In genomic region chr17:34188010-34188409, GRCm38 (mm10) we compare ENCODE assay signal across 7 mouse cellular contexts. TPM values are rescaled to one million over a fixed set of nuclear protein-coding genes. Genes with fewer than 3 reads are reported as not detected.
A peak's percentile ranks its signal among the peaks of the same experiment; 100 is the strongest.
DNase-seq lines count a peak whose midpoint lies in the region; ATAC-seq and TF ChIP-seq lines count a peak whose summit lies in the region.

No protein-coding gene starts in this region.

- H3K36me3 ChIP-seq in testis, adult 2 months (ENCODE audit: control insufficient read depth, insufficient read depth, low read length), result no peaks in the 10 kb centered on the region
- no peaks in the 10 kb centered on the region for H3K36me3 ChIP-seq in embryonic facial prominence, embryonic 12.5 days
- no peaks in the 10 kb centered on the region for H3K36me3 ChIP-seq in hindbrain, embryonic 11.5 days (ENCODE audit: control insufficient read depth, insufficient read depth, low read length)
- H3K36me3 ChIP-seq in megakaryocyte, embryonic 14.5 days (replicated peaks; ENCODE audit: low read length), result peaks cover 61% of the 10 kb centered on the region

- H3K9me3 ChIP-seq in embryonic facial prominence, embryonic 12.5 days, result no peaks in the 10 kb centered on the region
- no peaks in the 10 kb centered on the region for H3K9me3 ChIP-seq in hindbrain, embryonic 11.5 days (ENCODE audit: control insufficient read depth, low read length)
- H3K9me3 ChIP-seq in megakaryocyte, embryonic 14.5 days, result no peaks in the 10 kb centered on the region

- peaks cover 11% of the 10 kb centered on the region for H3K4me1 ChIP-seq in testis, adult 2 months (ENCODE audit: control insufficient read depth, insufficient read depth, low read length)
- peaks cover 14% of the 10 kb centered on the region; the same call in 1 of the 2 replicates for H3K4me1 ChIP-seq in embryonic facial prominence, embryonic 12.5 days
- H3K4me1 ChIP-seq in hindbrain, embryonic 11.5 days (replicated peaks; ENCODE audit: control insufficient read depth, insufficient read depth, low read length), result peaks cover 7% of the 10 kb centered on the region
- peaks cover 68% of the 10 kb centered on the region for H3K4me1 ChIP-seq in megakaryocyte, embryonic 14.5 days

- DNase-seq in testis, postnatal 10 days (ENCODE audit: low spot score), result no peak
- DNase-seq in hindbrain, embryonic 11.5 days (ENCODE audit: low spot score), result no peak
- peak; percentile 55 for DNase-seq in thymus, postnatal 25 days
- no peak for DNase-seq in ovary, postnatal 14 days (ENCODE audit: low spot score)

- TF ChIP-seq POLR2A in testis, adult 2 months (IDR thresholded peaks at IDR 0.05; ENCODE audit: control insufficient read depth, low read depth, low read length), result no peak

- 3% methylated on average over 20 of the region's 20 CpGs for WGBS in embryonic facial prominence, embryonic 12.5 days
- WGBS in hindbrain, embryonic 11.5 days, result 5% methylated on average over 20 of the region's 20 CpGs

- no peaks in the 10 kb centered on the region for H3K27me3 ChIP-seq in testis, adult 2 months (ENCODE audit: control insufficient read depth, insufficient read depth, low read length)
- peaks cover 78% of the 10 kb centered on the region for H3K27me3 ChIP-seq in embryonic facial prominence, embryonic 12.5 days
- peaks cover 55% of the 10 kb centered on the region for H3K27me3 ChIP-seq in hindbrain, embryonic 11.5 days (ENCODE audit: control insufficient read depth, insufficient read depth, low read length)
- H3K27me3 ChIP-seq in megakaryocyte, embryonic 14.5 days (replicated peaks), result no peaks in the 10 kb centered on the region

- peak overlapping the region; percentile 77 for H3K4me3 ChIP-seq in testis, adult 2 months (ENCODE audit: control insufficient read depth, low read depth, low read length)
- peak overlapping the region; percentile 47 for H3K4me3 ChIP-seq in embryonic facial prominence, embryonic 12.5 days
- H3K4me3 ChIP-seq in hindbrain, embryonic 11.5 days (ENCODE audit: low read depth, low read length), result peak overlapping the region; percentile 36
- peak overlapping the region; percentile 99 for H3K4me3 ChIP-seq in megakaryocyte, embryonic 14.5 days (replicated peaks)

- peak overlapping the region; percentile 63 for H3K9ac ChIP-seq in embryonic facial prominence, embryonic 12.5 days
- peak overlapping the region; percentile 23; the same call in 1 of the 2 replicates for H3K9ac ChIP-seq in hindbrain, embryonic 11.5 days (ENCODE audit: low read depth, low read length)

- ATAC-seq in embryonic facial prominence, embryonic 12.5 days (ENCODE audit: insufficient number of reproducible peaks, insufficient read depth, low FRiP score, low TSS enrichment), result peak; percentile 17; the same call in 1 of the 2 replicates
- peak; percentile 38 for ATAC-seq in hindbrain, embryonic 11.5 days (ENCODE audit: low FRiP score)

- no peak for TF ChIP-seq CTCF in testis, adult 2 months (IDR thresholded peaks at IDR 0.05; ENCODE audit: control insufficient read depth, insufficient read depth, insufficient replicate concordance, low read depth, low read length)

- peak overlapping the region; percentile 86 for H3K4me2 ChIP-seq in embryonic facial prominence, embryonic 12.5 days (replicated peaks)
- H3K4me2 ChIP-seq in hindbrain, embryonic 11.5 days (replicated peaks; ENCODE audit: low read depth, low read length), result peak overlapping the region; percentile 78

- H3K27ac ChIP-seq in testis, adult 2 months (ENCODE audit: control insufficient read depth, insufficient read depth, low read depth, low read length), result no peak overlapping the region
- H3K27ac ChIP-seq in embryonic facial prominence, embryonic 12.5 days, result no peak overlapping the region
- no peak overlapping the region for H3K27ac ChIP-seq in hindbrain, embryonic 11.5 days (ENCODE audit: low read depth, low read length)

RNA-seq across cellular contexts. Expression of gene Psmb9, which starts 0.4 kb away (rescaled TPM):
- 1.7 TPM in 2 replicates for polyA plus RNA-seq in testis, adult 2 months (2012; rRNA removed)
- 1.8 and 2.0 TPM in 2 replicates for polyA plus RNA-seq in embryonic facial prominence, embryonic 12.5 days (2016; fragmentation: Nextera tagmentation; extraction: Ambion mirVana)
- polyA plus RNA-seq in hindbrain, embryonic 11.5 days (2014; fragmentation: Nextera tagmentation; extraction: Ambion mirVana), result 0.42 and 1.1 TPM in 2 replicates
- 15.3 and 32.2 TPM in 2 replicates for polyA plus RNA-seq in megakaryocyte, embryonic 14.5 days (2012; ENCODE audit: insufficient read depth, low replicate concordance)

RNA-seq across cellular contexts. Expression of gene Tap1, which starts 0.7 kb away (rescaled TPM):
- 1.5 TPM in 2 replicates for polyA plus RNA-seq in testis, adult 2 months (2012; rRNA removed)
- 4.7 TPM in 2 replicates for polyA plus RNA-seq in embryonic facial prominence, embryonic 12.5 days (2016; fragmentation: Nextera tagmentation; extraction: Ambion mirVana)
- 1.0 and 1.1 TPM in 2 replicates for polyA plus RNA-seq in hindbrain, embryonic 11.5 days (2014; fragmentation: Nextera tagmentation; extraction: Ambion mirVana)
- polyA plus RNA-seq in megakaryocyte, embryonic 14.5 days (2012; ENCODE audit: insufficient read depth, low replicate concordance), result 27.1 and 27.9 TPM in 2 replicates

RNA-seq across cellular contexts. Expression of gene Psmb8, which starts 9.5 kb away (rescaled TPM):
- 2.0 and 2.3 TPM in 2 replicates for polyA plus RNA-seq in testis, adult 2 months (2012; rRNA removed)
- 2.1 and 3.5 TPM in 2 replicates for polyA plus RNA-seq in embryonic facial prominence, embryonic 12.5 days (2016; fragmentation: Nextera tagmentation; extraction: Ambion mirVana)
- polyA plus RNA-seq in hindbrain, embryonic 11.5 days (2014; fragmentation: Nextera tagmentation; extraction: Ambion mirVana), result 1.3 and 1.9 TPM in 2 replicates
- polyA plus RNA-seq in megakaryocyte, embryonic 14.5 days (2012; ENCODE audit: insufficient read depth, low replicate concordance), result 16.6 and 74.9 TPM in 2 replicates

RNA-seq across cellular contexts. Expression of gene Tap2, which starts 15.3 kb away (rescaled TPM):
- polyA plus RNA-seq in testis, adult 2 months (2012; rRNA removed), result 1.3 and 2.0 TPM in 2 replicates
- 1.3 and 2.3 TPM in 2 replicates for polyA plus RNA-seq in embryonic facial prominence, embryonic 12.5 days (2016; fragmentation: Nextera tagmentation; extraction: Ambion mirVana)
- 0.19 and 0.50 TPM in 2 replicates for polyA plus RNA-seq in hindbrain, embryonic 11.5 days (2014; fragmentation: Nextera tagmentation; extraction: Ambion mirVana)
- polyA plus RNA-seq in megakaryocyte, embryonic 14.5 days (2012; ENCODE audit: insufficient read depth, low replicate concordance), result 87.3 and 103 TPM in 2 replicates

RNA-seq across cellular contexts. Expression of gene H2-DMb1, which starts 35.1 kb away (rescaled TPM):
- 8.0 and 9.5 TPM in 2 replicates for polyA plus RNA-seq in testis, adult 2 months (2012; rRNA removed)
- 2.0 and 2.4 TPM in 2 replicates for polyA plus RNA-seq in embryonic facial prominence, embryonic 12.5 days (2016; fragmentation: Nextera tagmentation; extraction: Ambion mirVana)
- polyA plus RNA-seq in hindbrain, embryonic 11.5 days (2014; fragmentation: Nextera tagmentation; extraction: Ambion mirVana), result 0.29 and 0.94 TPM in 2 replicates
- 1.1 TPM in 1 of 2 replicates, not detected in the other for polyA plus RNA-seq in megakaryocyte, embryonic 14.5 days (2012; ENCODE audit: insufficient read depth, low replicate concordance)

Comparison
In these comparisons a context has a peak if more than half of its experiments do, and no peak if none do; other contexts are left out.
1. H3K4me3 ChIP-seq: peak in every context shown above with its lines; median percentile 99 in megakaryocyte, embryonic 14.5 days; 77 in testis, adult 2 months; 47 in embryonic facial prominence, embryonic 12.5 days; 36 in hindbrain, embryonic 11.5 days.